Mouse (Mus musculus) MEL (cell line): ENCODE measurements around the gene Sdr39u1.

Experiments
- CTCF ChIP-seq, 3 experiments: IDR thresholded peaks in 2 of 3; conservative IDR thresholded peaks in 1 of 3; 2 replicates each; pipeline ENCODE4 v1.5.1; 2011 to 2012; ENCODE audit warnings: low read length in 3 of 3, low read depth in 2 of 3, mild to moderate bottlenecking in 2 of 3, improper control_type of control experiment in 1 of 3, inconsistent platforms in 1 of 3, mixed read lengths in 1 of 3, moderate library complexity in 1 of 3; ENCODE audit not compliant: control insufficient read depth in 1 of 3, insufficient read depth in 1 of 3, poor library complexity in 1 of 3, severe bottlenecking in 1 of 3
- EP300 ChIP-seq, 2 experiments: IDR thresholded peaks; 2 replicates each; pipeline ENCODE4 v1.6.1; 2011; ENCODE audit warnings: improper control_type of control experiment in 2 of 2, low read length in 2 of 2, low read depth in 1 of 2, mild to moderate bottlenecking in 1 of 2
- GABPA ChIP-seq: IDR thresholded peaks from 2 replicates; pipeline ENCODE4 v1.6.1; 2012; ENCODE audit warnings: low read depth, mild to moderate bottlenecking, inconsistent platforms, low read length, improper control_type of control experiment, moderate library complexity
- GATA1 ChIP-seq: IDR thresholded peaks from 2 replicates; pipeline ENCODE4 v1.6.1; 2011; ENCODE audit warnings: low read depth, low read length, improper control_type of control experiment
- MAX ChIP-seq: IDR thresholded peaks from 2 replicates; pipeline ENCODE4 v1.6.1; 2011; ENCODE audit warnings: low read length, improper control_type of control experiment
- MEF2A ChIP-seq: IDR thresholded peaks from 2 replicates; pipeline ENCODE4 v1.6.1; 2014; ENCODE audit warnings: low read depth, mild to moderate bottlenecking, inconsistent platforms, low read length, improper control_type of control experiment; ENCODE audit not compliant: poor library complexity, insufficient replicate concordance, severe bottlenecking; ENCODE audit errors: extremely low read depth
- MYC ChIP-seq: IDR thresholded peaks from 2 replicates; pipeline ENCODE4 v1.6.1; 2011; ENCODE audit warnings: low read depth, mild to moderate bottlenecking, low read length, improper control_type of control experiment, moderate library complexity
- NRF1 ChIP-seq: IDR thresholded peaks from 2 replicates; pipeline ENCODE4 v1.6.1; 2014; ENCODE audit warnings: low read depth, mild to moderate bottlenecking, inconsistent platforms, low read length, improper control_type of control experiment, moderate library complexity; ENCODE audit not compliant: poor library complexity, insufficient read depth, severe bottlenecking
- POLR2A ChIP-seq, 2 experiments: IDR thresholded peaks; 2 replicates each; pipeline ENCODE4 v1.6.1; 2011 to 2012; ENCODE audit warnings: low read length in 2 of 2, mild to moderate bottlenecking in 2 of 2, control low read depth in 1 of 2, improper control_type of control experiment in 1 of 2, low read depth in 1 of 2, moderate library complexity in 1 of 2; ENCODE audit not compliant: control insufficient read depth in 1 of 2, insufficient read depth in 1 of 2, poor library complexity in 1 of 2
- SIN3A ChIP-seq: IDR thresholded peaks from 2 replicates; pipeline ENCODE4 v1.6.1; 2012; ENCODE audit warnings: low read length, improper control_type of control experiment, inconsistent platforms
- ZNF384 ChIP-seq: IDR thresholded peaks from 2 replicates; pipeline ENCODE4 v1.6.1; 2012; ENCODE audit warnings: low read depth, mild to moderate bottlenecking, inconsistent platforms, low read length, improper control_type of control experiment

GRCm38 (mm10) chr14:55877469-55878315 lies 22.4 kb downstream of the Sdr39u1 start:
- TF ChIP-seq CTCF (IDR thresholded peaks at IDR 0.05 in 2 of 3, conservative IDR thresholded peaks at IDR 0.05 in 1 of 3; ENCODE audit: control insufficient read depth in 1 of 3, insufficient read depth in 1 of 3, low read depth in 2 of 3, low read length in 3 of 3, poor library complexity in 1 of 3, severe bottlenecking in 1 of 3), result no peak
- no peak for TF ChIP-seq MAX
- no peak for TF ChIP-seq POLR2A (IDR thresholded peaks at IDR 0.05; ENCODE audit: control insufficient read depth in 1 of 2, insufficient read depth in 1 of 2, low read depth in 1 of 2, low read length in 2 of 2, poor library complexity in 1 of 2)
- TF ChIP-seq MYC, result no peak
- TF ChIP-seq SIN3A, result no peak
- no peak for TF ChIP-seq GABPA
- no peak for TF ChIP-seq EP300 (IDR thresholded peaks at IDR 0.05; ENCODE audit: low read depth in 1 of 2, low read length in 2 of 2)
- no peak for TF ChIP-seq MEF2A
- TF ChIP-seq ZNF384, result no peak
- no peak for TF ChIP-seq GATA1
- TF ChIP-seq NRF1, result no peak
